Mouse (Mus musculus) intestine, embryonic 14.5 days (tissue): ENCODE data around the gene Ccng1. TPM values are rescaled to one million over a fixed set of nuclear protein-coding genes. Genes with fewer than 3 reads are reported as not detected.

ENCODE experiments used
- ATAC-seq: fragments of 200-750 bp; cut with Nextera tagmentation; replicated peaks from 2 replicates; pipeline ENCODE4 v1.8.0; 2017; ENCODE audit warnings: low read depth, moderate number of reproducible peaks, moderate TSS enrichment, moderate library complexity; ENCODE audit not compliant: low FRiP score, low TSS enrichment
- DNase-seq: peaks from one replicate; pipeline ENCODE4 v3.0.0-alpha.2; 2018; ENCODE audit warnings: low spot score
- H3K27ac ChIP-seq: fragments of 300-500 bp; sonication (generic); 2 replicates; pipeline ENCODE4 v1.5.1; 2014; ENCODE audit warnings: low read depth, mild to moderate bottlenecking, control low read depth
- H3K27me3 ChIP-seq: fragments of 300-500 bp; sonication (generic); replicated peaks from 2 replicates; pipeline ENCODE4 v1.6.1; 2014; ENCODE audit warnings: low read length, control low read depth; ENCODE audit not compliant: control insufficient read depth, insufficient read depth
- H3K36me3 ChIP-seq: fragments of 300-500 bp; sonication (generic); 2 replicates; pipeline ENCODE4 v1.6.1; 2014; ENCODE audit warnings: low read length, control low read depth; ENCODE audit not compliant: control insufficient read depth, insufficient read depth
- H3K4me1 ChIP-seq: fragments of 300-500 bp; sonication (generic); replicated peaks from 2 replicates; pipeline ENCODE4 v1.6.1; 2014; ENCODE audit warnings: low read length, control low read depth, mixed read lengths; ENCODE audit not compliant: control insufficient read depth, insufficient read depth
- H3K4me2 ChIP-seq: fragments of 300-500 bp; sonication (generic); 2 replicates; pipeline ENCODE4 v1.6.1; 2014; ENCODE audit warnings: low read length
- H3K4me3 ChIP-seq: fragments of 300-500 bp; sonication (generic); 2 replicates; pipeline ENCODE4 v1.5.1; 2014; ENCODE audit warnings: low read depth, low read length, control low read depth, mixed read lengths
- H3K9ac ChIP-seq: fragments of 300-500 bp; sonication (generic); 2 replicates; pipeline ENCODE4 v1.6.1; 2014; ENCODE audit warnings: mild to moderate bottlenecking, low read length
- H3K9me3 ChIP-seq: fragments of 300-500 bp; sonication (generic); 2 replicates; pipeline ENCODE4 v1.6.1; 2016; ENCODE audit warnings: low read length, control low read depth; ENCODE audit not compliant: control insufficient read depth
- WGBS: fragments of 180-500 bp; shearing (Covaris S2); extraction: QIAGEN DNeasy Blood & Tissue Kit; methylation state at CpG from one replicate; pipeline ENCODE4 v1.1.7; 2014; 5-methylcytosine and 5-hydroxymethylcytosine counted together
- polyA plus RNA-seq: library from polyadenylated mRNA; unstranded; fragments of >200 nt; fragmentation: Nextera tagmentation; extraction: Ambion mirVana; gene quantifications from 2 replicates; pipeline ENCODE4 v1.2.1, GENCODE M21; 2014

Ccng1 gene
- polyA plus RNA-seq, 1 experiment from 2014 or later, result 43.3 TPM

DNA sequence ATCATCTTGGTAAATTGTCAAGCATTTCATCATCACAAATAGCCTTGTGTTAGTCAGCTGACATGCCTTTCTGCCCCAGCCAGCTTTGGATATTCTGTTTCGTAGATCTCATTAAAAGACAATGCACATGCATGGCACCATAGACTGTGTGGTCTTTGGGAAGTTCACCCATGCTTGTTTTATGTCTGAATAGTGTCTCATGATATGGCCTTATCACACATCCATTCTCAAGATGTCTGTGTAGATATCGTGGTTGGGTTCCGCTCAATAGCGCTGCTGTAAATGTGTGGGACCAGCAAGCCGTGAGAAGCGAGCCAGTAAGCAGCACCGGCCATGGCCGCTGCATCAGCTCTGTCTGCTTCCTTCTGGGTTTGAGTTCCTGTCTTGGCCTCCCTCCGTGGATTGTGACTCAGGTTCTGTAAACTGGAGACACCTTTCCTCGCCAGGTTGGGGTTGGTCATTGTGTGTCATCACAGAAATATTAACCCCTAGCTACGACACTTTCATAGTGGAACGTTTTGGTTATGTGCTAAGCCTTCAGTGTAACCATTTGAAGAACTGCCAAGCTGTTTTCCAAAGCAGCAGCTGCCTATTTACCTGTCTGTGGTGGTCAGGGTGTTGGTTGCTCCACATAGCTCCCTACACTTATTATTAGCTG, 13.4 kb downstream of the Ccng1 start:
- DNase-seq (no peak), ATAC-seq (no peak)
- Histone ChIP-seq H3K9ac (no peak overlapping the region), H3K36me3 (peaks cover 54% of the 10 kb centered on the region), H3K4me3 (no peak overlapping the region), H3K27me3 (no peaks in the 10 kb centered on the region), H3K9me3 (no peaks in the 10 kb centered on the region), H3K27ac (no peak overlapping the region), H3K4me2 (no peak overlapping the region), H3K4me1 (no peaks in the 10 kb centered on the region)
- 90% methylated on average over 12 of the region's 12 CpGs for WGBS

DNA sequence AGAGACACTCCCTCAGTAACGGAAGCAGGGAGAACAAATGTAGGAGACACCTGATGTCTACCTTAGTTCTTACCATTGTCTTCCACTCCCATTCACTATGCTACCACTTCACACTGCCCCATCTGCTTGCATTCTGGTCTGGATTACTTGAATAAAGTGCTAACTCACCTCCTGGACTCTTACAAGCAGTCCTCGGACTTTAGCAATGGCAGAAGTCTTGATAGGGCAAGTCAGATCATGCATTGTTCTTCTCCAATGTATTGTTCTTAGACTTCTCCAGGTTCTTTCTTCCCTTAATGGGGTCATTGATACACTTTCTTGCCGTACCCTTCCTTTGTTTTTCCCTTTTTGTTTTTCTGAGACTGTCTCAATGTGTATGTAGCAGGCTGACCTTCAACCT, 17.7 kb downstream of the Ccng1 start:
- Histone ChIP-seq H3K9ac (no peak overlapping the region), H3K4me2 (no peak overlapping the region), H3K9me3 (no peaks in the 10 kb centered on the region), H3K27ac (no peak overlapping the region), H3K36me3 (peaks cover 61% of the 10 kb centered on the region), H3K4me3 (no peak overlapping the region), H3K4me1 (peaks cover 8% of the 10 kb centered on the region), H3K27me3 (no peaks in the 10 kb centered on the region)
- DNase-seq (no peak), ATAC-seq (no peak)
- 87% methylated on average over 3 of the region's 3 CpGs for WGBS

DNA sequence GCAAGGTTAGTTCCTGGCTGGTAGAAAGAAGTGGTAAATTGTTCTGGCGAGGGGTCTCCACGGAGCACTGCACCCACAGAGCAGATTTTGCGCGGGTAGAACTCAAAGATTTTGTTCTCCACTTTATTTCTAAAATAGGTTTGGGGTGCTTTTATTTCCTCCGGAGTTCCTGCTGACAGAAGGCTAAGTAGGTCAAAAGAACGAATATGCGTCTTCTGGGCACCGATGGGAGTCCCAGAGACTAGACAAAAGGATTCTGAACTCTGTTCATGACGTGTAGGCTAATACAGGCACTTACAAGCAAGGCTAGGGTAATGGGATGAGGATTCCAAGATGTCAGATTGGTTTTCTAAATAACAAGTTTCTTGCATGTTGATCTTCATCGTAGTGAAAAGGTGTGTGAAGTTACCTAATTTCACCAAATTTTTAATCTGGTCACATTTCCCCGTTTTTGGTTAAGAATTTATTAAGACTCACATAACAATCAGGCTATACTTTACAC, 20.8 kb downstream of the Ccng1 start:
- 5% methylated on average over 11 of the region's 11 CpGs for whole genome bisulfite sequencing
- Histone ChIP-seq H3K36me3 (peaks cover 40% of the 10 kb centered on the region), H3K4me1 (peaks cover 16% of the 10 kb centered on the region), H3K9ac (peak overlapping the region; percentile 94), H3K4me3 (peak overlapping the region; percentile 94), H3K4me2 (peak overlapping the region; percentile 90), H3K9me3 (no peaks in the 10 kb centered on the region), H3K27me3 (no peaks in the 10 kb centered on the region), H3K27ac (peak overlapping the region; percentile 77; the same call in 1 of the 2 replicates)
- no peak for DNase-seq
- no peak for ATAC-seq

GRCm38 (mm10) chr11:40733339-40734174, 21.6 kb downstream of the Ccng1 start, which contains the start of the genes Hmmr and Nudcd2:
Gene Hmmr, minus strand, starts transcription at chr11:40733422.
Gene Nudcd2, plus strand, starts transcription at chr11:40733667.
- peak; percentile 99 for ATAC-seq
- WGBS, result under 1% methylated on average over 52 of the region's 52 CpGs

GRCm38 (mm10) chr11:40732997-40733338, 22.1 kb downstream of the Ccng1 start:
- no peak overlapping the region for H3K27ac ChIP-seq
- peak overlapping the region; percentile 80 for H3K4me2 ChIP-seq
- H3K9ac ChIP-seq, result peak overlapping the region; percentile 65
- peaks cover 16% of the 10 kb centered on the region for H3K4me1 ChIP-seq
- no peaks in the 10 kb centered on the region for H3K9me3 ChIP-seq
- peaks cover 39% of the 10 kb centered on the region for H3K36me3 ChIP-seq
- peak; percentile 41 for ATAC-seq
- DNase-seq, result no peak
- H3K4me3 ChIP-seq, result peak overlapping the region; percentile 94
- no peaks in the 10 kb centered on the region for H3K27me3 ChIP-seq
- 1% methylated on average over 14 of the region's 14 CpGs for WGBS

More at GRCm38 (mm10) chr11:40733339-40734174, 21.6 kb downstream of the Ccng1 start, which contains the start of the genes Hmmr and Nudcd2:
- Histone ChIP-seq H3K4me1 (peaks cover 16% of the 10 kb centered on the region), H3K4me3 (peak within 1 kb of the TSS; percentile 94), H3K36me3 (peaks cover 39% of the 10 kb centered on the region), H3K4me2 (peak within 1 kb of the TSS; percentile 90), H3K9ac (peak within 1 kb of the TSS; percentile 94), H3K27me3 (no peaks in the 10 kb centered on the region), H3K9me3 (no peaks in the 10 kb centered on the region), H3K27ac (peak within 1 kb of the TSS; percentile 77)
- peak; percentile 93 for DNase-seq

DNA sequence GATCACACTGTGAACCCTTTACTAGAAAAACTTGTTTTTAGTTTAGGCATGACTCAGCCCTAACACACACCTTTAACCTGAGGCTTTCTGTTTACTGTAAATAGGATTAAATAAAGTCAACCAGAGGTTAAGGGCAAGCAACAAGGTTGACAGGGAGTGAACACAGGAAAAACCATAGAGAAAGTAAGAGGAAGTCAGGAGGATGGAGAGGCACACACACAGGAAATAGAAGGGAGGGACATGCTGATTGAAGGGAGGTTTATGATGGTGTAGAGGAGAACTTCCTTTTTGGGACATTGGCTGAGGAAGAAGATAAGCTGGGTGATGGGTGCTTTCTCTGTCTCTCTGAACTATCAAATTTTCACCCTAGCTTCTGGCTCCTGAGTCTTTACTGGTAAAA, 36.8 kb downstream of the Ccng1 start:
- Histone ChIP-seq H3K9ac (no peak overlapping the region), H3K4me3 (no peak overlapping the region), H3K27ac (no peak overlapping the region), H3K4me1 (no peaks in the 10 kb centered on the region), H3K36me3 (peaks cover 93% of the 10 kb centered on the region), H3K9me3 (no peaks in the 10 kb centered on the region), H3K4me2 (no peak overlapping the region), H3K27me3 (no peaks in the 10 kb centered on the region)
- ATAC-seq (no peak), DNase-seq (no peak)

GRCm38 (mm10) chr11:40715524-40715923, 39.6 kb downstream of the Ccng1 start:
- no peak overlapping the region for H3K4me3 ChIP-seq
- H3K4me1 ChIP-seq, result no peaks in the 10 kb centered on the region
- 97% methylated on average over 5 of the region's 5 CpGs for WGBS
- no peak overlapping the region for H3K9ac ChIP-seq
- peaks cover 92% of the 10 kb centered on the region for H3K36me3 ChIP-seq
- no peaks in the 10 kb centered on the region for H3K27me3 ChIP-seq
- ATAC-seq, result no peak
- DNase-seq, result no peak
- no peak overlapping the region for H3K4me2 ChIP-seq
- no peak overlapping the region for H3K27ac ChIP-seq
- H3K9me3 ChIP-seq, result no peaks in the 10 kb centered on the region

GRCm38 (mm10) chr11:40713858-40714257, 41.3 kb downstream of the Ccng1 start:
- H3K4me2 ChIP-seq, result no peak overlapping the region
- H3K9ac ChIP-seq, result no peak overlapping the region
- DNase-seq (no peak), ATAC-seq (no peak)
- no peaks in the 10 kb centered on the region for H3K27me3 ChIP-seq
- no peak overlapping the region for H3K27ac ChIP-seq
- H3K9me3 ChIP-seq, result no peaks in the 10 kb centered on the region
- H3K4me3 ChIP-seq, result no peak overlapping the region
- H3K36me3 ChIP-seq, result peaks cover 94% of the 10 kb centered on the region
- no peaks in the 10 kb centered on the region for H3K4me1 ChIP-seq
- WGBS, result 68% methylated on average over 8 of the region's 8 CpGs
